Mouse (Mus musculus) neural tube, embryonic 10.5 days (tissue): Measurements from ENCODE around the gene Cflar.
A peak's percentile ranks its signal among the peaks of the same experiment; 100 is the strongest.

ENCODE experiments used
- DNase-seq: peaks from one replicate; pipeline ENCODE4 v3.0.0-alpha.2; 2017; ENCODE audit warnings: low spot score; ENCODE audit errors: extremely low spot score

Gene Cflar

DNA sequence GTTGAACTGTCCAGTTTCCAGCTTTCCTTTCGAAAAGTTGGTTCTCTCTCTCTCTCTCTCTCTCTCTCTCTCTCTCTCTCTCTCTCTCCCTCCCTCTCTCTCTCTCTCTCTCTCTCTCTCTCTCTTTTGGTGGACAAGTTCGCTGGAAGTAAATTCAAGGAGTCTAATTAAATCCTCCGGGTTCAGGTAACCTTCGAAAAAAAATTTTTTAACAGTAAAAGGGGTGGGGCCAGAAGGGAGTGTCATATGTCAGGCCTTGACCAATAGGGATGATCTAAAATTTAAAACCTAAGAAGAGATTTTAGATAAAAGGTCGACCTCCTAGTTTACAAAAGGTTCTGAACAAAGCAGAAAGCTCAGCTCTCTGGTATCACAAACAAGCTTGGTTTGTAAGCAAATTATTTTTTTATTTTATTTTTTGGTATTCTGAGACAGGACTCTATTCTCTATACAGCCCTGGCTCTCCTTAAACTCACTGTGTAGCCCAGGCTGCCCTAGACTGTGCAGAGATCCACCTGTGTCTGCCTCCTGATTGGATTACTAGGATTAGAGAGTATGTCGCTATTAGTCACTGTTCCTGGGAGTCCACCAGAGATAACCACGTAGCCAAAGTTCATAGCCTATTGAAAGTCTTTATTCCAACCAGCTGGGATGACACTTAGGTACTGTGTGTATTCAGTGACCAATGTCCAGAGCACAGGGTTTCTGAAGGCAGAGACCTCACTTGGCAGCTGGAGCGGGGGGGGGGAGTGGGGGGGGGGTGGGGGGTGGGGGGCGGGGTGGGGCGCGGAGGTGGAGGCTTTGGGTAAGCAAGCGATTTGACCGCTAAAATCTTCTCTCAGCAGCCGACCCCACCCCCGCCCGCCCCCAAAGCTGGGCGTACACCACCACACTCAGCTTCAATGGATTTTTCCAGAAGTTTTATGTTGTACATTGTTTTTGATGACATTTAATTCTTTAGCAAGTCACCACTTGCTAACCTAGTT lies 1.1 kb downstream of the Cflar start:
- DNase-seq: peak; percentile 55

DNA sequence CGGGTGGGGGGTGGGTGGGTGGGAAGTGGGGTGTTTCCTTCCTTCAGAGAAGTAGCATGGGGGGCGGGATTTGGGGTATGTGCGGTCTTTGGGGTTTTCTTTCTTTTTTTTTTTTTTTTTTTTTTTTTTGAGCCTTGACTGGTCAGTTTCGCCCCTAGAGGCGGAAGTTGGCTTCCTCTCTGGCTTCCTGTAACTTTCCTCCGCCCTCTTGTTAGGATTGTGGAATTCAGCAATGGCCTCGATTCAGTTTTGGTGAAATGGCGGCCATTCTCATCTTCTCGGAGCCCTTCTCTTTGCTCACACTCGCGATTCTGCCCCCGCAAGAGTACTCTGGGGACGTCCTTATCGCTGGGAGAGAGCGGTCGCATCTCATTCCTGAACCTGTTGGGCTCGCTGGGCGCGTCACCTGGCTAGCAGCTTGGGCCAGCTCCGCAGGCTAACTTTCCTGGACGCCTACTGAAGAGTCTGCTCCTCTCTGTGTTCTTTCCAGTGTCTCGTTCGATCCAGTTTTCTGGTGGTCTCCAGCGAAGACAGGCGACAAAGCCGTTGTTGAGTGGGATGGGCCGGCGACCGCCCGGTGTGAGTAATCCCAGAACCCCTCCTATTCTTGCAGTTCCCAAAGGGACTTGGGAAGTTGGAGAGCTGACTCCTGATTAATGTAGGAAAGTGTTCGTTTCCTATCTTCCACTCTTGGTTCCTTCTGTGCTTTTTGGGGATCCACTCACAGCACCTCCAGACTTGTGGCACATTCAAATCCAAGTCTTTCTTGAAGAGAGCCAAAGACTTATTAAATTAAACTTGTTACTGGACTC lies 2.0 kb downstream of the Cflar start:
- DNase-seq: peak; percentile 61

DNA sequence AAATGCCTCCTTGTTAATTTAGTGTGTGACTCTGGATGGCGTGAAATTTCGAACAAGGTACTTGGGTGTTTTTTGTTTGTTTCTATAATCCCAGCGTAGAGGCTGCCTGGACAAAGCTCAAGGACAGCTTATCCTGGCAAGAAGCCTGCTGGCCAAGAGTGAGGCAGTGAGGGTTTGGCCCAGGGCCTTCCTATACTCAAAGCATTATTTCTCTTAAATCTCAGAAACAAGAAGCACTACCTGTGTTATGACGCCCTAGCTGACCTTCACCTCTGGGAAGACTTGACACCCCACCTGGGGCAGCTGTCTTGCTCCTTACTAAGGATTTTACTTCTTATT lies 2.6 kb downstream of the Cflar start:
- DNase-seq: peak; percentile 18

DNA sequence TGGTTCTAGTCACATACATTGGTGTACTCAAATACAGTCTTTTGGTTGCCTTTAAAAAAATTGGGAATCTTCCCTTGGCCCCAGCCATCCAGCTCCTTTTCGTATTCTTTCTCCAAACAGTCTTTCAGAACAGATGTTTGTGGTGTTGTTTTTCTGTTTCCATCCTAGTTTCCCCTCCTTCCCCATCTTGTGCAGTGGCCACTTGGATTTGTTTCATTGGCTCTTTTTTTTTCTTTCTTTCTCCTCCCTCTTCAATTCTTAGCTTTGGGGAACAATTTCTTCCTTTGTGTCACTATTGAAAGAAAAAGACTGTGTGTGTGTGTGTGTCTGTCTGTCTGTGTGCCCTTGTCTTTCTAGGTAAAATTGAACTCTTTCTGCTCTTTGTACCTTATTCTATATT lies 3.1 kb downstream of the Cflar start:
- DNase-seq: no peak

DNA sequence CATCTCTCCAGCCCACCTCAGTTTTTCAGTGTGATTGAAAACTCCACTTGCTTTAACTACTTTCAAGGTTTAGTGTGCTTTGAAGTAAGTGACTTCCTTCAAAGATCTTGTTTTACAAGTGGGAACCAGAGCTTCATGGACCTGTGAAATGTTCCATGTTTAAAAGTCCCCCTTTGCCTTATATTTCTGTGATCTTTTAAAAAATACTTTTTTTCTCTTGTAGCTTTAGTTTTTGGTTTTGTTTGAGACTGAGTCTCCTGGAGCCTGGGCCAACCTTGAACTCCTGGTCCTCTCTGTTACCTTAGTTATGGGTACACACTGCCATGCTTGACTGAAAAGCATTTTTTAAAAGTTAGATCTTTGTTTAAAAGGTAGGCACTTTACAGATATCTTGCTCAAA lies 4.2 kb downstream of the Cflar start:
- DNase-seq: no peak

DNA sequence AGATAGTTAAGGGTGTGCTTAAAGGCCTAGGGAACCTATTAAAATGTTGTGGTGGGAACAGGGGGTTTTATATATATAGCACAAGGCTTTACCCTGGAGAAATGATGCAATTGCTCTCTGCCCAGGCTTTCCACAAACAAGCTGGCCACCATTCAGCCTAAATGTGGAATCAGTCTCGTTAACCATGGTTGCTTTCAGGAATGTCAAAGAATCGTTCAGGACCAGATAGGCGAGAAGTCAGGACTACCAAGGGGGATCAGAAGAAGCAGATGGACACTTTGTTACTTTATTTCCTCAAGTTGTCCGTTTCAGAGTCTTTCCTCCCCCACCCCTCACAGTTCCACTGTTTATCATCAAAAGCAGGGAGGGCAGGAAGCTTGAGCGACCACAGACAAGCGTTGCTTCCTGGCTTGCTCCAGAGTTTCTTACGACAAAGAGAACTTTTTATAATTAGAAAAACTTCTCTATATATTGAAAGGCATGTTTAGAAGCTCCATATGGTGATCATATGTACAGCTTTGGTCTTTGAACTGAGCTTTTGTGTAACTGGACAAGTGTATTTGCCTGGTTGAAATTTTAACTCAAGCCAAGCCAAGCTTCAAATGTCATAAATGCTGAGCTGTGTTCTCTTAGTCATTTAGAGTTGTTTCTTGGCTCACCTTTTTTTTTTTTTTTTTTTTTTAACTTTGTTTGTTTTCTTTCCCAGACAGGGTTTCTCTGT lies 5.0 kb downstream of the Cflar start:
- no peak for DNase-seq

DNA sequence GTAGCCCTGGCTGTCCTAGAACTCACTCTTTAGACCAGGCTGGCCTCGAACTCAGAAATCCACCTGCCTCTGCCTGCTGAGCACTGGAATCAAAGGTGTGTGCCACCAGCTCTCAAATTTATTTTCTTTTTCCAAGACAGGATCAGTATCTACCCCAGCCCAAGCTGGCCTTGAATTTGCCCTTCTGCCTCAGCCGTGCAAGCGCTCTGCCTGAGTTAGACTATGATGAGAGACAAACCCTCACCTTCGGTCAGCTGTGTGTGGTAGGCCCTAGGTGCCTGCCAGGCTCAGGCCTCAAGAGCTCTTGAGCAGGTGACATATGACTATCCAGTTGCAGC lies 5.5 kb downstream of the Cflar start:
- no peak for DNase-seq

DNA sequence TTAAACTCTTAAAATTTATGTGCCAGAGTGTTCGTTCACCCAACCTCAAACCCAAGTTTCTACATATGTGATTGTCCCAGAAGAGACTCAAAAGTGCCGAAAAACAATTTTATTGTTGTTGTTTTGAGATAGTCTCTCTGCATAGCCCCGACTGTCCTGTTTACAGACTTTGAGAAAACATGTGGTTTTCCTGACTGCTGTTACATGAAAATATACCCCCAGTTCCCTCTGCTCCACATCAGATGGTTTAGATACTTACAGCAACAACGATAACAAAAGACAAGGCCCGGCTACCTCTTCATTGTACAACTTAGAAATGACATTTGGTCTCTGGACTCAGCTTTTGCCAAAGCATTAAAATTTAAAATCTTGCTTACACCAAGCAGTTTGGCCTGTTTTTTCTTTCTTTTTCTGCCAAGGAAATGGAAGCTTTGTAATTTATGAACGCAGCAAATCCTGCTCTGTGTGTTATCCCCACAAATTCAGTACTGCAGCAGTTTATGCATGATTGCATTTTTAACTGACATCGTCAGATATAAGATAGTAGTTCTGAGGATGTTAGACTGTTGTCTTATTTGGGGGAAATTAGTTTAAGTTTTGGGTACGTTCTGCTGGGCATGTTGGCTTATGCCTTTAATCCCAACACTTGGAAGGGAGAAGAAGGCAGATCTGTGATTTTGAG lies 6.4 kb downstream of the Cflar start:
- DNase-seq: no peak

DNA sequence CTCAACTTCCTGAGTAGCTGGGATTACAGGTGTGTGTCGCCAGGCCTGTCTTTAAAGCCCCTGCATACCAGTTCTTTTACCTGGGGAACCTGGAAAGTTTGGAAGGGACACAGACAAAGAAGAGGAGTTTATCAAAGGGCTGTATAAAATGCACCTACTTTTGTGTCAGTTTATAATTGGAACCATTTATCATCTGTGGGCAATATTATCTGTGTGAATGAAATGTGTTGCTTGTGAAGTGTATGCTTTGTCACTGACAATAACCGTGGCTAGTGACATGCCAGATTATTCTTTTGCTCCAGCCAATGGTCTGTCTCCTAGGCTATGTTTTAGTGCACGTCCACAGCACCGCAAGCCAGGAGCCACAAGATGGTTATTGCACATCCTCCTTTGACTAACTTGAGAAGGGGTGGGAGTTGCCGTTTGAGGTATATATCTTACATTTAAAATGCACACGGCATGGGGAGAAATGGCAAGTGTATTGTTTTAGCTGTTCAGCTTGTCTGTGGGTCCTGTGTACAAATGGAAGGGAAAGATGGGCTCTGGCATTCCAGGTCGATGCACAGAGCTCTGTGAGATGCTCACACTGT lies 8.1 kb downstream of the Cflar start:
- DNase-seq: no peak

DNA sequence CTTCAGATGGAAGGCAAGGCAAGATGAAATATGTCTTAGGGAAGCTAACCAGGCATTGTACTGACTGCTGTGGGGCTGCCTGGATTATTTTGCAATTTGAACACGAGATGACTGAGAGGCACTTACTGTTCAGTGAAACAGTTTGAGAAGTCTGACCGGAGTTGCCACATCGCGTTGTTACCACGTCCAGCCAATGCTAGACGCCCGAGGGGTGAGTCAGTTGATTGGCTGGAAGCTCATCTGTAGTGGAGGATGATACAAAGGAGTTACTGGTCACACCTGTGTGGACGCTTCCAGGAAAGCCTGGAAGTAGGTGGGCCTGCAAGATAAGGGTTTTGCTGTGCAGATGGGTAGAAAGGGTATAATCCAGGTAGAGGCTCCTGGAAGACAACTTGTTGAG lies 8.8 kb downstream of the Cflar start:
- no peak for DNase-seq

DNA sequence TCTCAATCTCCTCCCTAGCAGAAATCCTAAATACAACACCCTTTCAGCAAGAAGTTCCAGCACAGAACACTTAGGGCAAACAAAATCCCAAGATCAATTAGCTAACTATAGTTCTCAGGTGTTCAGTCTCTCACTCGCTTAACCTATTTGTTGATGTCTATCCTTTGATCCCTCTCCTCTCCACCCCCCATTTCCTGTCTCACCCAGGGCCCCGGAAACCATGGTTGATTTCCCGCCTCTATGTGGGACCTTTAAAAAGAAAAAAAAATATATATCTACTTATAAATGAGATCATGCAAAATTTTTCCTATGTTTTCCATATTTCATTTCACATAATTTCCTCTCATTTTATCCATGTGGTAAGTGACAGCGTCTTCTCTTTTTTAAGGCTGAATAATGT lies 9.7 kb downstream of the Cflar start:
- no peak for DNase-seq

DNA sequence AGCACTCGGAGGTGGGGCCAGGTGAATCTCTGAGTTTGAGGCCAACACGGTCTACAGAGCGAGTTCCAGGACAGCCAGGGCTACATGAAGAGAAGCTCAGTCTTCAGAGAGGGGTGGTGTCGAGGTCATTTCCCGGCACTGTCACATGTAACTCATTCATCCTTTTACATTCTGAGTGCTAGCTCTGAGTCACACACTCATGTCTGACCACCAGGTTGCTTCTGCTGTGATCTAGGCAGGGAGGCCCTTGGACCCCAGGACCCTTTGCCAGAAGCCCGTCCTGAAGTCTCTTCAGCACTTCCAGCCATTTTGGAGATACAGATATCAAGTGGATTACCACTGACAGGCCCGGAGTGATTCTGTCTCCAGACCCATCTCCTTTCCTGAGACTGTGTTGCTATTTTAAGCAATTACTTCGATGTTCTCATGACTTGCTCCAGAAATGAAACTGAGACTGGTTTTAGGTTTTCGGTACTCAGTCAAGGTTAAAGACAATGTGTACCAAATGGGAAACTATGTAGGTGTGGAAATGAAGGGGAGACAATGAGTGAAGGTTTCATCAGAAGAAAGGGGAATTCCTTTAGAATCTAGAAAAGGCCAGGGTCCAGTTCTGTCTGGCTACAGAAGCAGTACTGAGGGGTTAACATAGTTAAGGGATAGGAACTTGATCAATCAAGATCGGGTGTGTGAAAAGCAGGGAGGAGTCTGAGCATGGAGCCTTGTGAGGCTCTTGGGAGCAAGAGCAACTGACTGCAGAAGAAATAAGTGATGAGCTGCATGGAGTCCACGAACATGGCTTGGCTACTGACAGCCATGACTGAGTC lies 11.0 kb downstream of the Cflar start:
- DNase-seq: no peak

DNA sequence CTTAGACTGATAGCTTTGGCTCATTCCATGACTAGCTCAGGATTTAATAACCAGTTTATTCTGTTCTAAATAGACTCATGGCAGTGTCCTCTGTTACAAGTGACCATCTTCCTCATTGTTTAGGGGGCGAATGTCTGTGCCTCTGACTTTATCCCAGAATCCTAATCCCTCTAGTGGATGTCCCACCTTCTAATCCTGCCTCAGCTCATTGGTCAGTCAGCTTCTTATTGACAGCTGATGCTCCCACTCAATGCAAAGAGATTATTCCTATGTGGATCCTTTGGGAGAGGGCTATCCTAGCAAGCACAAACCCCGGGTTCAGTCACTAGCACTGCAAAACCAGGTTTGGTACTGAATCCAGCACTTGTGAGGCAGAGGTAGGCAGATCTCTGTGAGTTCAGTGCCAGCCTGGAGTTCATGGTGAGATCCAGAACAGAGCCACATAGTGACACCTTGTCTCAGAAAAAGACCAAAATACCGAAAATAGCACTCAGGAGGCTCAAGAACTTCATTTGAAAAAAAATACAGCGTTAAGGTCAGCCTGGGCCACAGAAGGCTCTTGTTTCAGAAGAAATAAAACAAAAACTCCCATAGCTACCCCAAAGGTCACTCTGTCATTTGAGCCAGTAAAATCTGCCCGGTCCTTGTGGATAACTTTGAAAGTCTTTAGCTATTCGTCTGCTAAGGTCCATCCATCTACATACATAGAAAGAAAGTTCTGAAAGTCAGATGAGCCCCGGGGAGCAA lies 11.9 kb downstream of the Cflar start:
- DNase-seq: no peak

DNA sequence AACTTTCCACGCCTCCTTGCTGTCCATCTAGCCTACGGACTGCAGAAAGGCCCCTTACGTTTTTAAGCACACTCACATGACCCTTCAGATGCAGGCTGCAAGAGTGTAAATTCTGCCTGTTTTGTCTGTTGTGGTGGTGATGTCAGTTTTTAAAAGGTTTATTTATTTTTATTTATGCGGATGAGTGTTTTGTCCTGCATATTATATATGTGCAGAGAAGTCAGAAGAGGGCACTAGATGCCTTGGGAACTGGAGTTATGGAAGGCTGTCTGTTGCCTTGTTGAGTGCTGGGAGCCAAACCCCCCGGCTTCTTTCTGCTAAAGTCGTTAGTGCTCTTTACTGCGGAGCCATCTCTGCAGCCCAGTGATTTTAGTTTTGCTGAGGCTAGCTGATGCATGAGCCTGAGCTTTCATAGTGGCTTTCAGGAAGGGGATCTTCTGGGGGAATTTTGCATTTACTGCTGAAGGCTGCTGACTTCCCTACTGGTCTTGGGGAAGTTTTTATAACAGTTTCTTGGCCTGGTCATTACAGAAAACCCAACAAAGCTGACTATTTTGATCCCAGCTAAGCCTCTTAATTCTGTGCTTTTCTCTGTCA lies 12.6 kb downstream of the Cflar start:
- DNase-seq: no peak

DNA sequence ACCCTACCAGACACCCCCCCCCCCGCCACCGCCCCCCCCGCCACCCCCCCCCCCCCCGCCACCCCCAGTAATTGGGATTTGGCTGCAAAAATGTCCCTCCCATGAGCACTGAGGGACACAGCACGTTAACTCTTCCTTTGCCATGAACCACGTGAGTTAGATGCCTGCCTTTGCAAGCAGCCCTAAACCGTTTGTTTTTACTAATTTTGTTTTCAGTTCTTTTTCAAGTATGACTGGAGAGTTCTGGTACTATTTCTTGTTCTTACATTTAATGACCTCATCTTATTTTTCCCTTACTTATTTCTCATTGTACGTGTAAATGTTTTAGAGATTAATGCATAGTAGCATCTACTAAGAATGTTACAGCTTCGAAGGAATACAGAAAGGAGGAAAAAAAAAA lies 13.2 kb downstream of the Cflar start:
- no peak for DNase-seq

DNA sequence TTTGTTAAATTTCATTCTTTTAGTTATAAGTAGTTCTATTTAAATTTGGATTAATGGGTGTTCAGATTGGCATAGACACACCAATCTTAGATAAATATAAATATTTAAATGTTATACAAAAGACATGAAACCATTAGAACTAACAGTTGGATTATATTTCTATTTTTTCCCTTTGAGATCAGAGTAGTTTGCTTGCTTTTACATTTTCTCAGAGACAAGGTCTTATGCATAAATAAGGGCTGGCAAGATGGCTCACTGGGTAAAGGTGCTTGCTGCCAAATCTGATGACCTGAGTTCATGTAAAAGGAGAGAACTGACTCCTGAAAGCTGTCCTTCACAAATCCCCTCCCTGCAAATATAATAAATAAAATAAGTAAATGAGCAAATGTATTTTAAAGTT lies 13.8 kb downstream of the Cflar start:
- DNase-seq: no peak

DNA sequence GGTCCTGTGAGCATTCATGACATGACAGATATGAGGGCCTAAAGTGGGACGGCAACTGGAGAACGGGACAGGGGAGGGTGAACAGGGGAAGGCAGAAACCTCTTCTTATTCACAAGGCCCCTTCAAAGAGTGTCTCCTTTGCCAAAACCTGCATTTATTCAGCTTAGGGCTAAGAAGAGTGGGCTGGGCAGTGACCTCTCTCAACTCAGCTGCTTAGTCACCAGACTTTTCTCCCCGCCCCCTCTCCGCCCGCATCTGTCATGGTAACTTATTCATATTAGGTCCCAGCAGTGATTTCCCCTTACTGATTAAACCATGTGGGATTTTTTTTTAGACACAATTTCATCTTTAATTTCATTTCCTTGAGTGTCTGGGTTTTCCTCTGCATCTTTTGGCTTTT lies 14.5 kb downstream of the Cflar start:
- DNase-seq: no peak

DNA sequence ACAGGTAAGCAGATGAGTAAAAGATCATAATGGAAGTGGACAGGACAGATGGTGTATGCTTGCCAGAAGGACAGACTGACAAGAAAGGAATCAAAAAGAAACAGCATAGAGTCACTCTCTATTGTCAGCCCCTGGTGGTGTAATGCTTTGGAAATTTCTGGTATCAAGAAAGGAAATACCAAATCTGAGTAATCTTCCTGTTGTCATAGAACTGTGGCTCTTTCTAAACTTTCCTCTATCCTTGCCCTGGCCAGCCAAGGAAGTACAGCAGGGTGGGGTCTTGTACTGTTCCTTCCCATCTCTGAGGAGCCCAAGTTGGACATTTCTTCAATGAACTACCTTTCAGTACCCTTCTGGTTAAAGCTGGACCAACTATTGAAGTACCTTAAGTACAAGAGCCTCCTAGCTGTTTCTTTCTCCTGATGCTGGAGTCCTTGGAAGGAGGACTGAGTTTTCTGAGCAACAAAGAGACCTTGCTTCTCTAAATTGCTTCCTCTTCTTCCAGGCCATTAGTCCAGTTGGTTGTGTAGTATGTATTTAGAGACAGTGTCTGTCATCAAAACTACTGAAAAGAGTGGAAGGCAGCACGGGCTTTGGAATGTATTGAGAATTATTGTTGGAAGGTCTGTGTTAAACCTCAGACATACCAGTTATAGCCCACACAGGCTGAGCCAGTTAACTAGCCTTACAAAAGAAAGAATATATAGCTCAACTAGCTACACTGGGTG lies 15.9 kb downstream of the Cflar start:
- DNase-seq: no peak
